Mouse (Mus musculus) hindbrain, embryonic 10.5 days (tissue): Measurements from ENCODE around the gene Vamp2. TPM values are rescaled to one million over a fixed set of nuclear protein-coding genes. Genes with fewer than 3 reads are reported as not detected.

Experiments used
- DNase-seq: peaks from one replicate; pipeline ENCODE4 v3.0.0-alpha.2; 2017; ENCODE audit warnings: low spot score
- H3K27ac ChIP-seq: fragments of 300-500 bp; sonication (generic); 2 replicates; pipeline ENCODE4 v1.5.1; 2016; ENCODE audit warnings: mild to moderate bottlenecking, moderate library complexity
- H3K27me3 ChIP-seq: fragments of 300-500 bp; sonication (generic); 2 replicates; pipeline ENCODE4 v1.6.1; 2016; ENCODE audit warnings: mild to moderate bottlenecking; ENCODE audit not compliant: poor library complexity, insufficient read depth, severe bottlenecking
- H3K36me3 ChIP-seq: fragments of 300-500 bp; sonication (generic); 2 replicates; pipeline ENCODE4 v1.6.1; 2016; ENCODE audit warnings: mild to moderate bottlenecking, moderate library complexity
- H3K4me1 ChIP-seq: fragments of 300-500 bp; sonication (generic); replicated peaks from 2 replicates; pipeline ENCODE4 v1.6.1; 2016; ENCODE audit warnings: mild to moderate bottlenecking
- H3K4me3 ChIP-seq: fragments of 300-500 bp; sonication (generic); 2 replicates; pipeline ENCODE4 v1.5.1; 2016; ENCODE audit warnings: mild to moderate bottlenecking, moderate library complexity
- H3K9me3 ChIP-seq: fragments of 300-500 bp; sonication (generic); 2 replicates; pipeline ENCODE4 v1.6.1; 2016; ENCODE audit warnings: mild to moderate bottlenecking, moderate library complexity
- WGBS: fragments of 180-500 bp; shearing (Covaris S2); methylation state at CpG from one replicate; pipeline ENCODE4 v1.1.7; 2016; 5-methylcytosine and 5-hydroxymethylcytosine counted together
- polyA plus RNA-seq: library from polyadenylated mRNA; unstranded; fragments of >200 nt; fragmentation: Nextera tagmentation; extraction: Ambion mirVana; gene quantifications from 2 replicates; pipeline ENCODE4 v1.2.1, GENCODE M21; 2016

The Vamp2 gene
- polyA plus RNA-seq, 1 experiment from 2014 or later, result 108 TPM

DNA sequence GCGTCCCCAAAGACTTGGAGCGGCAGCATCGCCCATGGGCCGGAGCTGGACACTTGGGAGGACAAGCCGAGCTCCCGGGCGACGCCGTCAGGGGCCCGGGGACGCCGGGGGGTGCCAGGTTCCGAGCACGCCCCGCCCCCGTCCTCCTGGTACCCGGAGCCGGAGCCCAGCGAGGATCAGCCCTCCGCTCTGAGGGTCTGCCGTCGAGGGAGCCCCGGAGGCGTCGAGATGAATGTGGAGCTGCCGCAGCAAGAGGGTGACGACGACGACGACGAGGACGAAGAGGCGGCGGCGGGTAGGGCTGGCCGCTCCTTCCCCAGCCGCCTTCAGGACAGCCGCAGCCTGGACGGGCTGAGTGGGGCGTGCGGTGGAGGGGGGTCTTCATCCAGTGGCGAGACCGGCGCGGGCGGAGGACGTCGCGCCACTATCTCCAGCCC is 28.3 kb upstream of the Vamp2 start:
- no peak for DNase-seq
- peaks cover 8% of the 10 kb centered on the region; the same call in 1 of the 2 replicates for H3K27me3 ChIP-seq

DNA sequence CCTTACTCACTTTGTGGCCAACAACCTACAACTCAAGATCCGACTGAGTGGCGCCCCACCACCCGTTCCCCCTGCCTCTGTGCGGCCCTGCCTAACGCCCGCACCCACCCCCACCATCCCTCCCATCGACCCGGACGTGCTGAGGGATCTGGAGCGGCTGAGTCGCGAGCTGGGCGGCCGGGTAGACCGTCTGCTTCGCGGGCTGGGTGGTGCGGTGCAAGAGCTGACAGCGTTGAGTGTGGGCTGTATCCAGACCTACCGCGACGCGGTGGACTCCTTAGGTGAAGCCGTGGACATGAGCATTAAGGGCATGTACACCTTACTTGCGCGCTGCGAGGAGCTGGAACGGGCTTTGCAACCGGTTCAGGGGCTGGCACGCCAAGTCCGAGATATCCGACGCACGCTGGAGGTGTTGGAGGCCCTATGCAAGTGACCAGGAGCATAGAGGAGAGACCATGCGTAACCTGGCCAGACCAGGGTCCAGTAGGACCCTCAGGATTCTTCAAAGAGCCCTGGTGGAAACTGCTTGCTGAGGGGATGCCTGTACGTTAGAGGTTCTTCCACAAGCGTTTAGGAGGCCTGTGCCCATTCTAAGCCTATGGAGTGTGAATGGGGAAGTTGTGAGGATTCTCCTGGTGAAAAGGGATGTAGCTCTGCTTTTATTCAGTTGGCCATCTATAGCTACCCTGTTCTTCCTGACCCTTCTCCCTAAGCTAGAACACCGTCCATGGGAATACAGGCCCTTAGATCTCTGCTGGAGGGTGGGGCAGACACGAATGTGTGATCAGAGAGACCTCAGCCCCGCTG is 27.6 kb upstream of the Vamp2 start:
- Histone ChIP-seq H3K4me3 (peak overlapping the region; percentile 83), H3K27me3 (peaks cover 8% of the 10 kb centered on the region; the same call in 1 of the 2 replicates), H3K9me3 (no peaks in the 10 kb centered on the region), H3K4me1 (peaks cover 47% of the 10 kb centered on the region), H3K27ac (peak overlapping the region; percentile 93), H3K36me3 (no peaks in the 10 kb centered on the region)
- DNase-seq, result peak; percentile 46
- WGBS, result under 1% methylated on average over 40 of the region's 40 CpGs

More for the DNA sequence above, 28.3 kb upstream of the Vamp2 start:
- under 1% methylated on average over 49 of the region's 49 CpGs for WGBS
- Histone ChIP-seq H3K9me3 (no peaks in the 10 kb centered on the region), H3K4me1 (peaks cover 47% of the 10 kb centered on the region), H3K36me3 (no peaks in the 10 kb centered on the region), H3K4me3 (peak overlapping the region; percentile 83), H3K27ac (peak overlapping the region; percentile 93)

DNA sequence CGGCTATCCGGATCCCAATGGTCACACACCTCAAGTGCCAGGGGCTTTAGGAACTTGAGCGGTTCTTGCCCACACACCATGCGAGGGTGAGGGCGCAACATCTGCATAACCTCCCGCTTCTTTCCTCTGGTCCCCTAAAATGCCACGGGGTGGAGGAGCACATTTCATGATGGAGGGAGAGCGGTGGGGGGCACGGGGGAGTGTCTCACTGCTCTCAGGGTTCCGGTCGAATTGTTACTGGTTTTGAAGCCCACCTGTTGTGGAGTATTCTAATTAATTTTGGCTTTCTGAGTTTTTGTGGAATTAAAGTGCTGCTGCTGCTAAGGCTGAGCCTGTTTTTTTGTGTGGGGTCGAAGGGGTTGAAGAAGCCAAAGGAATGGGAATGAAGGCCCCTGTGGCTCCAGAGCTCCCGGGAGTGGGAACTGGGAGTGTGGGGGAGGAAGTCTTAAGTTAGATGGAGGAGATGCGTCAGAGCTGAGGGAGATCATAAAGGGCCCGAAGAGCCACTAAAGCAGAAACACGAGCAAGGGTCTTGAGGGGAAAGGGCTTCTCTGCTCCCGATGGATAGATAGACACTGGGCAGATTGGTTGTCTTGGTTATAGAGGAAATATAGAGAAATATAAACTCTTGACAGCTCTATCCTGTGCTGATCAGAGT is 26.9 kb upstream of the Vamp2 start:
- peaks cover 14% of the 10 kb centered on the region for H3K27me3 ChIP-seq
- DNase-seq, result no peak
- H3K4me1 ChIP-seq, result peaks cover 54% of the 10 kb centered on the region
- peak overlapping the region; percentile 83 for H3K4me3 ChIP-seq
- peak overlapping the region; percentile 93 for H3K27ac ChIP-seq
- H3K36me3 ChIP-seq, result no peaks in the 10 kb centered on the region
- 8% methylated on average over 17 of the region's 17 CpGs for WGBS
- H3K9me3 ChIP-seq, result no peaks in the 10 kb centered on the region

DNA sequence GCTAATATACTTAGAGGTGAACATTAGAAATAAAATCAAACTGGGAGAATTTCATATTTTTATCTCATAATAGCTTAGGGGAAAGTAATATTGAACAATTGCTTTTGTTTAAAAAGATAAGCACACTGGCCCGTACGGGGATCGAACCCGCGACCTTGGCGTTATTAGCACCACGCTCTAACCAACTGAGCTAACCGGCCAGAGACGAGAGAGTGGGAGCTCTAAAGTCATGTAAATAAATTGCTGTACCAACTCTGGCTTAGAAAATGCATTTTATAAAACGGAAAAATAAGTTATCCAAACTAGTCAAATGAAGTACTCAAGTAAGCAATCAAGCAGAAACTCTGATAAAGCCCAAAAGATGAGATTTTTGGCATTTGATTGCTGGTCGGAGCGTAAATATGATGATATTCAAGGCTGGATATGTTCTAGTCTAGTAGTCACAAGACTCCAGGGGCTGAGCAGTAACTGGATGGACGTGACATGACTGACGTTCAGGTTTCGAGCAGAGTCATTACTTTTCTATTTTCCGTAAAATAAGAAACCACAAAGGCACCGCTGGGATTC is 26.0 kb upstream of the Vamp2 start:
- H3K27me3 ChIP-seq, result peaks cover 15% of the 10 kb centered on the region
- H3K27ac ChIP-seq, result peak overlapping the region; percentile 50; the same call in 1 of the 2 replicates
- peak overlapping the region; percentile 83 for H3K4me3 ChIP-seq
- WGBS, result under 1% methylated on average over 17 of the region's 17 CpGs
- peaks cover 62% of the 10 kb centered on the region for H3K4me1 ChIP-seq
- peak; percentile 72 for DNase-seq
- H3K36me3 ChIP-seq, result no peaks in the 10 kb centered on the region
- no peaks in the 10 kb centered on the region for H3K9me3 ChIP-seq

DNA sequence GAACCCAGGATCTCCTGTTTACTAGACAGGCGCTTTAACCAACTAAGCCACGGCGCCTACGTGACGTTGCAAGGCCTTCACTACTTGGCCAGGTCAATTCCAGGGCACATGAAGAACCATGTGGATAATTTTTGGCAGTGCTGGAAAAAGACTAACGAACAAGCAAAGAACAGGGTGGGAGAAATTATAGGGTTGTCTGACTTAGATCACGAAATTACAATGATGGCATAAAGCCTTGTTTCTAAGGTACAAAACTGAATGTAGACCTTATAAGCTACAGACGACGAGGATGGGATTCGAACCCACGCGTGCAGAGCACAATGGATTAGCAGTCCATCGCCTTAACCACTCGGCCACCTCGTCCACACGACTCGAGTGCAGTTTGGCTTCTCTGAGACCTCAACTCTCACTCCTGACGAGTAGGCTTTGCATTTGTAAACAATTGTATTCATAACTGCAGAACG is 25.5 kb upstream of the Vamp2 start:
- H3K9me3 ChIP-seq, result no peaks in the 10 kb centered on the region
- peaks cover 15% of the 10 kb centered on the region for H3K27me3 ChIP-seq
- peak overlapping the region; percentile 67; the same call in 1 of the 2 replicates for H3K27ac ChIP-seq
- peaks cover 62% of the 10 kb centered on the region for H3K4me1 ChIP-seq
- DNase-seq, result peak; percentile 94
- under 1% methylated on average over 19 of the region's 19 CpGs for WGBS
- H3K4me3 ChIP-seq, result peak overlapping the region; percentile 83
- no peaks in the 10 kb centered on the region for H3K36me3 ChIP-seq

DNA sequence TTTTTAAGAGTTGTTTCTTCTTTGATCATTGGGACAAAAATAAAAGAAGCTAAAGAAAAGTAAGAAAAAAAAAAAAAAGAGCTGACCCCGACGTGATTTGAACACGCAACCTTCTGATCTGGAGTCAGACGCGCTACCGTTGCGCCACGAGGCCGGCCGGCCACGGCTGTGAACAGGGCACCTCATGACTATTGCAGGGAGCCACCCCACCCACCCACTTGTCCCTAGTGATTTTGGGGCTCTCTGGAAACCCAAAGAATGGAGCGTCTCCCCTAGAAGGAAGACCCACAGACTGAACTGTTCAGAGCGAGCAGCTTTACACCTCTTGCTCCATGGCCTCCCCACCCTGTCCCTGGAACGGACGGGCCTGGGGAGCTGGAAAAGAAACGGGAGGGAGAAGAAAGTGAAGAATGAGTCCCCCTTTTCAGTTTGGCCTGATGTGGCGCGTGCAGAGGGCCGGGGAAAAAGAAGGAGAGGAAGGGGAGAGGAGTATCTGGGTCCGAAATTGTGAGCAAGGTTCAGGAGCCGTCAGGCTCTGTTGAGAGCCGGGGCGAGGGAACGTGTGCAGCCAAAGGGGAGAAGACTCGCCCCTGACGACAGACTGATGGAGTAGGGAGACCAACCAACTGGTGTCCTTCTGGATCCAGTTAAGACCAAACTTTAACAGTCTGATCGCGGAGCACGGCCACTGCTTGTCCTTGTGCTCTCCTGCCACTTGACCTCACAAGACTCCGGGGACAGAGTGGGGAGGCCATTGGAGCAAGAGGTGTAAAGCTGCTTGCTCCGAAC is 24.7 kb upstream of the Vamp2 start:
- Histone ChIP-seq H3K9me3 (no peaks in the 10 kb centered on the region), H3K27ac (peak overlapping the region; percentile 89), H3K4me3 (peak overlapping the region; percentile 83), H3K4me1 (peaks cover 54% of the 10 kb centered on the region), H3K36me3 (no peaks in the 10 kb centered on the region), H3K27me3 (peaks cover 15% of the 10 kb centered on the region)
- WGBS, result under 1% methylated on average over 31 of the region's 31 CpGs
- DNase-seq, result peak; percentile 94

DNA sequence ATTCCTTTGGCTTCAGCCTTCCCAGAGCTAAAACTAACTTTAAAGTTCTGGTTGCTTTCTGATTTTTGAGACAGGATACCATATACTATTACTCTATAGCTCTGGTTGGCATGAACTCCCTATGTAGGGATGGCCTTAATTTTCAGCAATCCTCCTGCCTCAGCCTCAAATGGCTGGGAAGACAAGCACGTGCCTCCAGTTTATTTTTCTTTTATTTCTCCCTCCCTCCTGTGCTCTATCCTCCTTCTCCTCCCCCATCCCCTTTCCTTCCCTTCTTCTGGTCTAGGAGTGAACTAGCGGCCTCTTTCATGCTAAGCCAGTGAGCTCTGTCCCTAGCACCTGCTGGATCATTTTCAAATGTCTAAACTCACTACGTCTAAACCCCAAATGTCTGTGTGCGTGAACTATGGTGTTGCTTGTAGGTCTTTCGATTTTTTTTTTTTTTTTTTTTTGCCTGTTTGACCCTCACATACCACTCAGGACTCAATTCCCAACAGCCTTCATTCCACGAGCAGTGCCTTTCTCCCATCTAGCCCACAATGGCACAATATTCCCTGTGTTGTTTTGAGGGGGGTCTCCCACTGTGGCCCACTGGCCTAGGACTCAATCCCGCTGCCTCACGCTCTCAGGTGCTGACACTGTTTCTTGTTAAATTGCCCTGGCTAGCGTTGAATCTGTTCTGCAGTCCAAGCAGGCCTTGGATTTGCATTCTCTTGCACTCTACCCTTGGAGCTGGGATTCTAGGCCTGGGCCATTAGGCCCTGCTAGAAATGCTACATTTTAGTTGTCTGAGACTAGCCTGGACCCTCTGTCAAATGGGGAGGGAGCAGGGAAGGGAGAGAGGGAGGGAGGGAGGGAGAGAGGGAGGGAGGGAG is 23.8 kb upstream of the Vamp2 start:
- no peaks in the 10 kb centered on the region for H3K9me3 ChIP-seq
- no peaks in the 10 kb centered on the region for H3K36me3 ChIP-seq
- peaks cover 49% of the 10 kb centered on the region for H3K4me1 ChIP-seq
- H3K4me3 ChIP-seq, result peak overlapping the region; percentile 83
- DNase-seq, result no peak
- WGBS, result 47% methylated on average over 9 of the region's 9 CpGs
- peaks cover 15% of the 10 kb centered on the region for H3K27me3 ChIP-seq
- peak overlapping the region; percentile 89 for H3K27ac ChIP-seq

DNA sequence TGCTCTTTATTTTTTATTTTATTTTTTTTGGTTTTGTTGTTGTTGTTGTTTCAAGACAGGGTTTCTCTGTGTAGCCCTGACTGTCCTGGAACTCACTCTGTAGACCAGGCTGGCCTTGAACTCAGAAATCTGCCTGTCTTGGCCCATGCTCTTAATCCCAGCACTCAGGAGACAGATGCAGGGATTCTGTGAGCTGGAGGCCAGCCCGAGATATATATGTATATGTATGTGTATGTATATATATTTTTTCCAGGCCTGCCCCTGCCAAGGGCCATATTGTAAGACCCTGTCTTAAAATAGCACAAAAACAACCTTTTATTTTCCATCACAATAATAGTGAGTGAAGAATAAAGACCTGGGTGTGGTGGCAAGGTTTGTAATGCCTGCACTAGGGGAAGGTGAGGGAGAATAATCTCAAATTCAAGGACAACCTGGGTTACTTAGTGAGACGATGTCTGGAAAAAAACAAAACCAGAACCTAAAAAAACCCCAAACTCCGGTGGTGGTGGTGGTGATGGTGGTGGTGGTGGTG is 22.8 kb upstream of the Vamp2 start:
- peaks cover 15% of the 10 kb centered on the region for H3K27me3 ChIP-seq
- WGBS, result 58% methylated on average over 3 of the region's 3 CpGs
- no peaks in the 10 kb centered on the region for H3K9me3 ChIP-seq
- no peak overlapping the region for H3K27ac ChIP-seq
- peak overlapping the region; percentile 65 for H3K4me3 ChIP-seq
- peaks cover 53% of the 10 kb centered on the region for H3K4me1 ChIP-seq
- no peaks in the 10 kb centered on the region for H3K36me3 ChIP-seq
- no peak for DNase-seq

DNA sequence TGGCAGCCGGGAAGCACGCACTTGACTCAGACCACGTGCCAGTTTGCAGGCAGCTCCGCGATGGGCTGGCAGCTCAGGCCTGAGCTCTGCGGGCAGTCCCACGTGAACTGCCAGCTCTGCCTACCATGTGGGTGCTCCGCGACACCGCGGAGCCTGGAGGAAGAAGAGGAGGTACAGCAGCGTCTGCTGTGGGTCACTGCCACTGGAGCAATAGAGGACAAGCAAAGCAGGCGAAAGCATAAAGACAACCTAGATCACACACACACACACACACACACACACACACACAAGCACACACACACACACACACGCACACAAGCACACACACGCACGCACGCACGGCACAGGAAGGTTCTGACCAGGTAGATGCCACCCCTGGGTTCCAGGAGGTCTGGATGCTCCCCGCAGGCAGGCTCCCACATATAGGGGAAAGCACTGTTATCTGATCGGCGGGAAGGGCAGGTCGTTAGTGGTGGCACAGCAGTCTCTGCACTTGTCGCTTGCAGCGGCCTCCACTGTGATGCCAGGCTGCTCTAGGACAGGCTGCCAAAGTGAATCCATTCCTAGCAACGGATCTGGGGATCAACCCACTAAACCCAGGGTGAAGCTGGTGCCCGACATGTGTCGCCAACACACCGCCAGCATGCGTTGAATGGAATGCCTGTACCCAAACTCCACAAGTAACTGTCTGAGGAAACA is 22.0 kb upstream of the Vamp2 start:
- 2% methylated on average over 29 of the region's 29 CpGs for WGBS
- Histone ChIP-seq H3K36me3 (no peaks in the 10 kb centered on the region), H3K9me3 (no peaks in the 10 kb centered on the region), H3K27ac (peak overlapping the region; percentile 59), H3K4me3 (peak overlapping the region; percentile 65), H3K4me1 (peaks cover 50% of the 10 kb centered on the region), H3K27me3 (peaks cover 11% of the 10 kb centered on the region)
- DNase-seq, result peak; percentile 27

DNA sequence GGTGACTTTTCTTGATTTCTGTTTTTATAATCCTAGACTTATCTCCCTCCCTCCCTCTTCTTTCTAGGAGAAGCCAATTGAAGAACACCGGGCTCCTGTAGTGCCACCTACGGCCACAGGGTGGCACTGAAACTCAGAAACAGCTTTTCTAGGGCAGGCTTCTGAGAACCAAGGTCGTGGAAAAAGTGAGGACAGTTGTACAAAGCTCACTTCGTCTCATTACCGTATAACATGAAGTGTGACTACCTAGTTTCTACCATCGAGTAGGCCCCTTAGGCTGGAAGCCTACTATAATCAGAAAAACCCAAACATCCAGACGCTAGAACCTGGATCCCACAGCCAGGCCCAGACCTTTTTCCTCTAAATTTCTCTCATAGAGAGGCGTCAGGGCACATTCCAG is 21.3 kb upstream of the Vamp2 start:
- Histone ChIP-seq H3K36me3 (no peaks in the 10 kb centered on the region), H3K27ac (0 out of 2 replicates have a peak overlapping the region, but pooled peaks have one; percentile 59), H3K9me3 (no peaks in the 10 kb centered on the region), H3K27me3 (peaks cover 7% of the 10 kb centered on the region; the same call in 1 of the 2 replicates), H3K4me1 (peaks cover 50% of the 10 kb centered on the region), H3K4me3 (peak overlapping the region; percentile 65)
- peak; percentile 88 for DNase-seq
- 9% methylated on average over 8 of the region's 8 CpGs for WGBS

DNA sequence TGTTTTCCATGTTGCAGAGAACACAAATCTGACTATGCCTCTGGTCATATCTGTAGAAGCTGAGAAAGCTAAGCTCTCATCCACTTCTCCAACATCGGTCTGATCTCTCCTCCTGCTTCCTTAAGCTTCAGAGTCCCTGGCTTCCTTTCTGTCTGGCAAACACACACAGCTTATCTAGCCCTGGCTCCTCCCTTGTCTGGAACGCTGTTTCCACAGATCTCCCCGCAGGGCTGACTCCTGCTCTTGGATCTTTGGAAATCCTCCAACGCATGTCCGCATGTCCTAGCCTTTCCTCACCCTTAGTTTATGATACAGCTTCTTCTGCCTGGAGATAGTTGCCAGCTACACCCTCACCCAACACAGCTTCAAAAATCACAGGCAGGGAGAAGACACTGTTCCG is 20.7 kb upstream of the Vamp2 start:
- no peak for DNase-seq
- Histone ChIP-seq H3K4me3 (no peak overlapping the region), H3K9me3 (no peaks in the 10 kb centered on the region), H3K27ac (no peak overlapping the region), H3K36me3 (no peaks in the 10 kb centered on the region), H3K27me3 (peaks cover 7% of the 10 kb centered on the region; the same call in 1 of the 2 replicates), H3K4me1 (peaks cover 57% of the 10 kb centered on the region)
- 65% methylated on average over 6 of the region's 6 CpGs for WGBS
